Mouse (Mus musculus) limb, embryonic 14.5 days (tissue): Measurements from ENCODE around the gene Slc24a3. TPM values are rescaled to one million over a fixed set of nuclear protein-coding genes. Genes with fewer than 3 reads are reported as not detected.

Source experiments
- ATAC-seq: fragments of 200-750 bp; cut with Nextera tagmentation; 2 replicates; pipeline ENCODE4 v1.8.0; 2017; ENCODE audit warnings: low read depth, moderate number of reproducible peaks, moderate TSS enrichment; ENCODE audit not compliant: low FRiP score
- DNase-seq: peaks from one replicate; pipeline ENCODE4 v3.0.0-alpha.2; 2015; ENCODE audit warnings: low spot score
- H3K27ac ChIP-seq: fragments of 300-500 bp; sonication (generic); replicated peaks from 2 replicates; pipeline ENCODE4 v1.5.1; 2014; ENCODE audit warnings: low read depth, mild to moderate bottlenecking, low read length, moderate library complexity, mixed read lengths
- H3K27me3 ChIP-seq: fragments of 300-500 bp; sonication (generic); 2 replicates; pipeline ENCODE4 v1.6.1; 2014; ENCODE audit warnings: low read length, mixed read lengths; ENCODE audit not compliant: control insufficient read depth, insufficient read depth
- H3K36me3 ChIP-seq: fragments of 300-500 bp; sonication (generic); 2 replicates; pipeline ENCODE4 v1.6.1; 2014; ENCODE audit warnings: mild to moderate bottlenecking, low read length, moderate library complexity, mixed read lengths; ENCODE audit not compliant: control insufficient read depth, insufficient read depth
- H3K4me1 ChIP-seq: fragments of 300-500 bp; sonication (generic); 2 replicates; pipeline ENCODE4 v1.6.1; 2014; ENCODE audit warnings: antibody characterized with exemption, low read length, mixed read lengths; ENCODE audit not compliant: control insufficient read depth, insufficient read depth
- H3K4me2 ChIP-seq: fragments of 300-500 bp; sonication (generic); replicated peaks from 2 replicates; pipeline ENCODE4 v1.6.1; 2014; ENCODE audit warnings: low read depth, mild to moderate bottlenecking, low read length, moderate library complexity; ENCODE audit not compliant: severe bottlenecking
- H3K4me3 ChIP-seq: fragments of 300-500 bp; sonication (generic); replicated peaks from 2 replicates; pipeline ENCODE4 v1.5.1; 2014; ENCODE audit warnings: low read length
- H3K9ac ChIP-seq: fragments of 300-500 bp; sonication (generic); 2 replicates; pipeline ENCODE4 v1.6.1; 2014; ENCODE audit warnings: mild to moderate bottlenecking, low read depth, low read length, moderate library complexity; ENCODE audit not compliant: severe bottlenecking
- H3K9me3 ChIP-seq: fragments of 300-500 bp; sonication (generic); 2 replicates; pipeline ENCODE4 v1.6.1; 2016; ENCODE audit warnings: low read length; ENCODE audit not compliant: control insufficient read depth
- POLR2A ChIP-seq: fragments of 200-500 bp; IDR thresholded peaks from 2 replicates; pipeline ENCODE4 v1.8.0; 2012; ENCODE audit warnings: inconsistent platforms, mild to moderate bottlenecking, moderate library complexity, borderline replicate concordance; ENCODE audit not compliant: insufficient read depth, insufficient read length; ENCODE audit errors: extremely low read depth
- WGBS: fragments of 180-500 bp; shearing (Covaris S2); extraction: QIAGEN DNeasy Blood & Tissue Kit; methylation state at CpG from one replicate; pipeline ENCODE4 v1.1.7; 2014; 5-methylcytosine and 5-hydroxymethylcytosine counted together
- polyA plus RNA-seq, 2 experiments: library from polyadenylated mRNA; depleted of rRNA in 1 of 2; stranded (reverse) in 1 of 2; unstranded in 1 of 2; fragments of >200 nt; fragmentation: Nextera tagmentation in 1 of 2; extraction: Ambion mirVana in 1 of 2; gene quantifications; 2 replicates each; pipeline versions ENCODE4 v1.2.1 to v1.2.3; 2012 to 2014

Gene Slc24a3
- polyA plus RNA-seq, 2 experiments: 4.7 to 7.4 TPM

GRCm38 (mm10) chr2:145150821-145151220 is 16.7 kb upstream of the Slc24a3 start:
- H3K36me3 ChIP-seq: no peaks in the 10 kb centered on the region
- no peak overlapping the region for H3K4me2 ChIP-seq
- H3K4me3 ChIP-seq: no peak overlapping the region
- no peak overlapping the region for H3K27ac ChIP-seq
- no peak overlapping the region for H3K9ac ChIP-seq
- H3K9me3 ChIP-seq: no peaks in the 10 kb centered on the region
- DNase-seq (no peak), ATAC-seq (no peak)
- 78% methylated on average over 3 of the region's 3 CpGs for WGBS
- H3K27me3 ChIP-seq: no peaks in the 10 kb centered on the region
- no peaks in the 10 kb centered on the region for H3K4me1 ChIP-seq
- no peak for TF ChIP-seq POLR2A

- TF ChIP-seq POLR2A: no peak
- H3K4me1 ChIP-seq: no peaks in the 10 kb centered on the region
- H3K4me2 ChIP-seq: no peak overlapping the region
- H3K36me3 ChIP-seq: no peaks in the 10 kb centered on the region
- H3K9me3 ChIP-seq: no peaks in the 10 kb centered on the region
- H3K4me3 ChIP-seq: no peak overlapping the region
- no peak for ATAC-seq
- H3K27ac ChIP-seq: no peak overlapping the region
- 82% methylated on average over 1 of the region's 1 CpGs for WGBS
- DNase-seq: no peak
- no peaks in the 10 kb centered on the region for H3K27me3 ChIP-seq
- no peak overlapping the region for H3K9ac ChIP-seq
These were observed 15.3 kb upstream of the Slc24a3 start for GRCm38 (mm10) chr2:145152281-145152680.

DNA sequence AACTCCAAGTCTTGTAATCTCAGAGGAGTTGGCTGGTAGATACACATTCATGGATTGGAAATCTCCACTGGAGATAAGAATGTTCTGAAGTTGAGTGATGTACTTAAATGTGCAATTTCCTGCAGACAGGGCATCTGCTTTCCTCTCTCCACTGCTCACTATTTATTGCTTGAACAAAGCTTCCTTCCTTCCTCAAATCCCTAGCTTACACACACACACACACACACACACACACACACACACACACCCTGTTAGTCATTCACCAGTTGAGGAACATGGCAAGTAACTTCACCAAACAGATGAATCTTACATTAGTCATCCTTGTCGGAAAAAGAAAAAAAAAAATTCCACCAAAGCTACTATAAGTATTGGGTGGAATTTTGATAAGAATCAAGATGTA is 8.6 kb upstream of the Slc24a3 start:
- Histone ChIP-seq H3K27me3 (no peaks in the 10 kb centered on the region), H3K27ac (no peak overlapping the region), H3K4me3 (no peak overlapping the region), H3K4me1 (no peaks in the 10 kb centered on the region; the same call in 1 of the 2 replicates), H3K9me3 (no peaks in the 10 kb centered on the region), H3K36me3 (no peaks in the 10 kb centered on the region), H3K4me2 (no peak overlapping the region), H3K9ac (no peak overlapping the region)
- DNase-seq (no peak), ATAC-seq (no peak)
- whole genome bisulfite sequencing: 87% methylated on average over 1 of the region's 1 CpGs
- no peak for TF ChIP-seq POLR2A

DNA sequence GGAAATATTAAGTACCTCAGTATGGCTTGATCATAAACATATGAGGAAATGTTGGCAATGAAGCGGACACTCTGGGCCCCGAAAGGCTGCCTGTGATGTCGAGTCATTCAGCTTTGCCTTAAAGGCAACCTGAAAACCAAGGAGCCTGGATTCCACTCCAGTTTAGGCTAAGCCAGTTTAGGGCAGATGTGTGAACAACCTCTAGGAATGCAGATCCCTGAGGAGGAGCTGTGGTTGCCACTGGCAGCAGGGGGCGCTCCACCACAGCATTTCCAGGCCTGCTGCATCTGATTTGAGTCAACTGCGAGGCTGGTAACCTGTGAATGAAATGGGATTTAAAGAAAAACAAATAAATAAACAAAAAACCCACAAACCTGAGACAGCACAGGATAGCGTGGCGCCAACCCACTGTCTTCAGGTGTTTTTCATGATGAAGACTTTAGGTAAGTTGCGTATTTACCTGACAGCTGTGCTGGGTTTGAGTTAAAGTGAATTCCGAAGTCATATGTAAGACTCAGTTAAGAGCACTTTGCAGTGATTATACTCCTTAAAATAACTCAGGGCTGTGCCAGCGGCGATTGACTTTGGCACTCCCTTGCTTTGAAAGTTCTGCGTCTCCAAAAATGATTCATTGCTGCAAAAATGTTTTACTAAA is 6.4 kb upstream of the Slc24a3 start:
- ATAC-seq: peak; percentile 79; the same call in 1 of the 2 replicates
- no peaks in the 10 kb centered on the region; the same call in 1 of the 2 replicates for H3K4me1 ChIP-seq
- H3K9me3 ChIP-seq: no peaks in the 10 kb centered on the region
- H3K4me3 ChIP-seq: no peak overlapping the region
- H3K9ac ChIP-seq: no peak overlapping the region
- no peak overlapping the region for H3K4me2 ChIP-seq
- WGBS: 22% methylated on average over 12 of the region's 12 CpGs
- H3K27me3 ChIP-seq: no peaks in the 10 kb centered on the region
- no peaks in the 10 kb centered on the region for H3K36me3 ChIP-seq
- peak; percentile 79 for DNase-seq
- no peak for TF ChIP-seq POLR2A
- H3K27ac ChIP-seq: no peak overlapping the region

GRCm38 (mm10) chr2:145164086-145164485 is 3.5 kb upstream of the Slc24a3 start:
- ATAC-seq (no peak), DNase-seq (no peak)
- no peak overlapping the region for H3K4me2 ChIP-seq
- H3K4me1 ChIP-seq: peaks cover 6% of the 10 kb centered on the region; the same call in 1 of the 2 replicates
- no peaks in the 10 kb centered on the region for H3K9me3 ChIP-seq
- no peak overlapping the region for H3K27ac ChIP-seq
- 0 out of 2 replicates have a peak, but pooled peaks cover under 1% of the 10 kb centered on the region for H3K27me3 ChIP-seq
- 73% methylated on average over 5 of the region's 5 CpGs for WGBS
- no peak overlapping the region for H3K9ac ChIP-seq
- H3K36me3 ChIP-seq: no peaks in the 10 kb centered on the region
- TF ChIP-seq POLR2A: no peak
- H3K4me3 ChIP-seq: no peak overlapping the region
